In the genomic region with DNA sequence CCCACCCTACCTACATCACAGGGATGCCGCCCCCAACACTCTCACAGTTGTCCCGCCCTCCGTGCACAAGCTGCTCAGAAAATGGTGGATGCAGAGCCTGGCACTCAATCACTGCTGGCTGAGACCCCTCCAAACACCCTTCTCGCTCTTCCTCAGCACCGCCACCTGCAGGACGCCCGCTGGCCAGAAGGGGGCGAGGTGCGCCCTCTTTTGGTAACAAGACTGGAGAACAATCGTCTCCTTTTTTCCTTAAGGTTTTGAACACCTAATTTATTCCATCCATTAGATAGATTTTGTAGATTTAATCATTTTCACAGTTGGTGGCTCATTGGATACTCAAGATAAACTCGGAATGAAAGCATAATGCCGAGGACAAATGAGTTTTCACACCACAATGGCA, we compare ENCODE assay signal across 8 mouse cellular contexts. TPM values are rescaled to one million over a fixed set of nuclear protein-coding genes. Genes with fewer than 3 reads are reported as not detected.
DNase-seq lines count a peak whose midpoint lies in the region; ATAC-seq and TF ChIP-seq lines count a peak whose summit lies in the region.

No protein-coding gene starts in this region.

- peak; percentile 44 for DNase-seq in CH12.LX (ENCODE audit: extremely low read depth)
- peak; percentile 88 for DNase-seq in adrenal gland, postnatal 14 days
- peak; percentile 68 for DNase-seq in embryonic facial prominence, embryonic 14.5 days (ENCODE audit: low spot score)
- DNase-seq in hindbrain, embryonic 10.5 days (ENCODE audit: low spot score), result peak; percentile 86
- peak; percentile 71 to 75 for DNase-seq in layer of hippocampus, postnatal 36 days
- peak; percentile 38 to 74 for DNase-seq in right cerebral cortex, postnatal 36 days (ENCODE audit: low spot score in 2 of 2)
- peak; percentile 43 for DNase-seq in yolk sac, embryonic 10.5 days (ENCODE audit: low spot score)

- H3K4me2 ChIP-seq in CH12.LX (ENCODE audit: insufficient read depth, low read depth, poor library complexity, severe bottlenecking), result no peak overlapping the region
- peak overlapping the region; percentile 21 for H3K4me2 ChIP-seq in embryonic facial prominence, embryonic 14.5 days (ENCODE audit: low read depth, low read length)

- H3K4me1 ChIP-seq in CH12.LX (ENCODE audit: control insufficient read depth in 1 of 2, insufficient read depth in 2 of 2), result peaks cover 16 to 41% of the 10 kb centered on the region in 2 experiments
- peaks cover 17% of the 10 kb centered on the region for H3K4me1 ChIP-seq in embryonic facial prominence, embryonic 14.5 days (ENCODE audit: control insufficient read depth, insufficient read depth, low read length)
- H3K4me1 ChIP-seq in hindbrain, embryonic 10.5 days (replicated peaks), result peaks cover 66% of the 10 kb centered on the region

- TF ChIP-seq CTCF in CH12.LX (conservative IDR thresholded peaks at IDR 0.05 in 1 of 2, IDR thresholded peaks at IDR 0.05 in 1 of 2; ENCODE audit: low read depth in 2 of 2, low read length in 2 of 2), result peak; percentile 65 to 99

- no peak overlapping the region for H3K4me3 ChIP-seq in CH12.LX (replicated peaks in 1 of 3; ENCODE audit: low read depth in 2 of 3, low read length in 2 of 3, poor library complexity in 1 of 3)
- no peak overlapping the region for H3K4me3 ChIP-seq in embryonic facial prominence, embryonic 14.5 days (ENCODE audit: low read depth, low read length)
- H3K4me3 ChIP-seq in hindbrain, embryonic 10.5 days, result no peak overlapping the region

- dilution Hi-C loops in CH12.LX (cut with MboI; ENCODE audit: extremely low pct_ligation_motif_present, extremely low pct_unique_long_range_greater_than_20kb, low sequenced_read_pairs), result no loop called here

- in situ Hi-C loops in CH12.LX (cut with MboI; ENCODE audit: low pct_ligation_motif_present, low pct_unique_long_range_greater_than_20kb, low sequenced_read_pairs), result no loop called here

- no peak overlapping the region for H3K27ac ChIP-seq in CH12.LX (ENCODE audit: insufficient read depth, low read depth)
- no peak overlapping the region for H3K27ac ChIP-seq in embryonic facial prominence, embryonic 14.5 days (replicated peaks; ENCODE audit: low read depth, low read length)
- peak overlapping the region; percentile 18; the same call in 1 of the 2 replicates for H3K27ac ChIP-seq in hindbrain, embryonic 10.5 days

- no peak overlapping the region for H3K9ac ChIP-seq in CH12.LX (ENCODE audit: insufficient read depth, low read depth)
- H3K9ac ChIP-seq in embryonic facial prominence, embryonic 14.5 days (ENCODE audit: low read depth, low read length), result no peak overlapping the region

- peak; percentile 15; the same call in 1 of the 2 replicates for ATAC-seq in embryonic facial prominence, embryonic 14.5 days (ENCODE audit: low read depth)
- ATAC-seq in megakaryocyte, adult 5-6 weeks (ENCODE audit: poor library complexity, severe bottlenecking), result peak; percentile 71

- WGBS in embryonic facial prominence, embryonic 14.5 days, result under 1% methylated on average over 10 of the region's 12 CpGs
- 9% methylated on average over 12 of the region's 12 CpGs for WGBS in hindbrain, embryonic 10.5 days

- no peaks in the 10 kb centered on the region for H3K79me2 ChIP-seq in CH12.LX (replicated peaks; ENCODE audit: control insufficient read depth, extremely low read depth, insufficient read depth, poor library complexity, severe bottlenecking)

- no peak for TF ChIP-seq EP300 in CH12.LX (IDR thresholded peaks at IDR 0.05; ENCODE audit: low read length)

- no peaks in the 10 kb centered on the region for H3K9me3 ChIP-seq in CH12.LX (replicated peaks; ENCODE audit: low read length)
- H3K9me3 ChIP-seq in embryonic facial prominence, embryonic 14.5 days (ENCODE audit: control insufficient read depth, low read length), result no peaks in the 10 kb centered on the region
- H3K9me3 ChIP-seq in hindbrain, embryonic 10.5 days, result no peaks in the 10 kb centered on the region

- no peak for TF ChIP-seq POLR2A in CH12.LX (IDR thresholded peaks at IDR 0.05; ENCODE audit: low read depth, low read length)

- TF ChIP-seq RAD21 in CH12.LX (IDR thresholded peaks at IDR 0.05; ENCODE audit: low read depth, low read length), result peak; percentile 56

- H3K27me3 ChIP-seq in CH12.LX (replicated peaks), result peaks cover 54% of the 10 kb centered on the region
- peaks cover 6% of the 10 kb centered on the region; the same call in 1 of the 2 replicates for H3K27me3 ChIP-seq in embryonic facial prominence, embryonic 14.5 days (replicated peaks; ENCODE audit: control insufficient read depth, insufficient read depth, low read length)
- no peaks in the 10 kb centered on the region for H3K27me3 ChIP-seq in hindbrain, embryonic 10.5 days (ENCODE audit: insufficient read depth, poor library complexity, severe bottlenecking)

- no peaks in the 10 kb centered on the region for H3K36me3 ChIP-seq in CH12.LX (replicated peaks in 1 of 2; ENCODE audit: control insufficient read depth in 1 of 2, insufficient read depth in 1 of 2, low read length in 1 of 2)
- H3K36me3 ChIP-seq in embryonic facial prominence, embryonic 14.5 days (ENCODE audit: control insufficient read depth, insufficient read depth, low read length), result no peaks in the 10 kb centered on the region
- peaks cover 28% of the 10 kb centered on the region for H3K36me3 ChIP-seq in hindbrain, embryonic 10.5 days

TF ChIP-seq in CH12.LX, 34 proteins besides CTCF, POLR2A, EP300 and RAD21:
- no peak for TF ChIP-seq USF1 (IDR thresholded peaks at IDR 0.05; ENCODE audit: low read depth, low read length)
- peak; percentile 58; the same call in 1 of the 2 replicates for TF ChIP-seq NELFE (IDR thresholded peaks at IDR 0.05; ENCODE audit: low read depth, low read length)
- TF ChIP-seq SMC3 (IDR thresholded peaks at IDR 0.05; ENCODE audit: low read depth, low read length), result peak; percentile 67

RNA-seq across cellular contexts. Expression of a gene that starts 40.7 kb away (rescaled TPM):
- total RNA-seq in CH12.LX (2012; rRNA removed) (not detected in 2 replicates), CH12.LX (2014; rRNA removed) (not detected in 2 replicates)
- polyA plus RNA-seq in CH12.LX (2012; ENCODE audit: insufficient read length, low read depth), result 0.13 and 0.14 TPM in 2 replicates
- total RNA-seq in adrenal gland, postnatal 14 days (2021), result 55.8 and 77.0 TPM in 2 replicates
- polyA plus RNA-seq in embryonic facial prominence, embryonic 14.5 days (2014; fragmentation: Nextera tagmentation; extraction: Ambion mirVana), result 1.4 and 1.6 TPM in 2 replicates
- polyA plus RNA-seq in hindbrain, embryonic 10.5 days (2016; fragmentation: Nextera tagmentation; extraction: Ambion mirVana), result 3.9 and 6.5 TPM in 2 replicates
- total RNA-seq in layer of hippocampus, postnatal 36 days (2021), result 1 to 10 TPM; 4.6 to 5.8 TPM
- 0.16 and 0.22 TPM in 2 replicates for total RNA-seq in megakaryocyte, adult 5-6 weeks (2015)
- total RNA-seq in megakaryocyte, adult 5-6 weeks (2017), result 0.11 and 0.69 TPM in 2 replicates

RNA-seq across cellular contexts. Expression of a gene that starts 49.7 kb away (rescaled TPM):
- total RNA-seq in CH12.LX (2012; rRNA removed) (0.13 TPM in 1 of 2 replicates, not detected in the other), CH12.LX (2014; rRNA removed) (not detected in 2 replicates)
- 0.22 and 0.24 TPM in 2 replicates for polyA plus RNA-seq in CH12.LX (2012; ENCODE audit: insufficient read length, low read depth)
- 2.1 and 3.6 TPM in 2 replicates for total RNA-seq in adrenal gland, postnatal 14 days (2021)
- 11.9 TPM in 2 replicates for polyA plus RNA-seq in embryonic facial prominence, embryonic 14.5 days (2014; fragmentation: Nextera tagmentation; extraction: Ambion mirVana)
- polyA plus RNA-seq in hindbrain, embryonic 10.5 days (2016; fragmentation: Nextera tagmentation; extraction: Ambion mirVana), result 0.60 and 0.64 TPM in 2 replicates
- 1 to 10 TPM; 1.2 to 2.0 TPM for total RNA-seq in layer of hippocampus, postnatal 36 days (2021)
- 1.5 TPM in 2 replicates for total RNA-seq in megakaryocyte, adult 5-6 weeks (2015)
- total RNA-seq in megakaryocyte, adult 5-6 weeks (2017), result 0.94 and 1.8 TPM in 2 replicates
